Mouse (Mus musculus) intestine, embryonic 15.5 days (tissue): ENCODE results near the gene 4930426L09Rik. TPM values are rescaled to one million over a fixed set of nuclear protein-coding genes. Genes with fewer than 3 reads are reported as not detected.
A peak's percentile ranks its signal among the peaks of the same experiment; 100 is the strongest.
"Not testable (repeated sequence)": the region's sequence is repeated elsewhere in the genome, so short reads cannot be mapped to it uniquely, and the experiment has no call there.

ENCODE experiments used
- ATAC-seq: fragments of 200-750 bp; cut with Nextera tagmentation; 2 replicates; pipeline ENCODE4 v1.8.0; 2017; ENCODE audit warnings: moderate TSS enrichment, moderate library complexity
- H3K27ac ChIP-seq: fragments of 300-500 bp; sonication (generic); 2 replicates; pipeline ENCODE4 v1.5.1; 2015; ENCODE audit warnings: mild to moderate bottlenecking, inconsistent platforms
- H3K27me3 ChIP-seq: fragments of 300-500 bp; sonication (generic); replicated peaks from 2 replicates; pipeline ENCODE4 v1.6.1; 2015; ENCODE audit warnings: inconsistent platforms
- H3K36me3 ChIP-seq: fragments of 300-500 bp; sonication (generic); 2 replicates; pipeline ENCODE4 v1.6.1; 2015; ENCODE audit warnings: inconsistent platforms
- H3K4me1 ChIP-seq: fragments of 300-500 bp; sonication (generic); replicated peaks from 2 replicates; pipeline ENCODE4 v1.6.1; 2015; ENCODE audit warnings: inconsistent platforms
- H3K4me2 ChIP-seq: fragments of 300-500 bp; sonication (generic); replicated peaks from 2 replicates; pipeline ENCODE4 v1.6.1; 2015; ENCODE audit warnings: mild to moderate bottlenecking, inconsistent platforms
- H3K4me3 ChIP-seq: fragments of 300-500 bp; sonication (generic); replicated peaks from 2 replicates; pipeline ENCODE4 v1.5.1; 2015; ENCODE audit warnings: inconsistent platforms
- H3K9ac ChIP-seq: fragments of 300-500 bp; sonication (generic); 2 replicates; pipeline ENCODE4 v1.6.1; 2015; ENCODE audit warnings: inconsistent platforms
- H3K9me3 ChIP-seq: fragments of 300-500 bp; sonication (generic); 2 replicates; pipeline ENCODE4 v1.6.1; 2016; ENCODE audit warnings: inconsistent platforms
- WGBS: fragments of 180-500 bp; shearing (Covaris S2); methylation state at CpG from one replicate; pipeline ENCODE4 v1.1.7; 2015; 5-methylcytosine and 5-hydroxymethylcytosine counted together
- polyA plus RNA-seq: library from polyadenylated mRNA; unstranded; fragments of >200 nt; fragmentation: Nextera tagmentation; extraction: Ambion mirVana; gene quantifications from 2 replicates; pipeline ENCODE4 v1.2.1, GENCODE M21; 2015

4930426L09Rik gene
- polyA plus RNA-seq, 1 experiment from 2014 or later, result 0.31 TPM

GRCm38 (mm10) chr2:18996451-18997211 is 1.5 kb upstream of the 4930426L09Rik start:
- 0 out of 2 replicates have a peak overlapping the region, but pooled peaks have one; percentile 95 for H3K27ac ChIP-seq
- no peaks in the 10 kb centered on the region for H3K36me3 ChIP-seq
- 0 out of 2 replicates have a peak, but pooled peaks cover 8% of the 10 kb centered on the region for H3K4me1 ChIP-seq
- H3K9me3 ChIP-seq, result no peaks in the 10 kb centered on the region
- peak overlapping the region; percentile 92 for H3K4me2 ChIP-seq
- peak overlapping the region; percentile 83 for H3K4me3 ChIP-seq
- WGBS, result under 1% methylated on average over 25 of the region's 25 CpGs
- ATAC-seq, result no peak
- H3K27me3 ChIP-seq, result no peaks in the 10 kb centered on the region
- peak overlapping the region; percentile 80 for H3K9ac ChIP-seq

GRCm38 (mm10) chr2:18997387-18997971 is 664 bp upstream of the 4930426L09Rik start:
- Histone ChIP-seq H3K4me3 (peak overlapping the region; percentile 83), H3K4me2 (peak overlapping the region; percentile 92), H3K27me3 (no peaks in the 10 kb centered on the region), H3K9me3 (no peaks in the 10 kb centered on the region), H3K36me3 (no peaks in the 10 kb centered on the region), H3K9ac (peak overlapping the region; percentile 80), H3K27ac (peak overlapping the region; percentile 95), H3K4me1 (0 out of 2 replicates have a peak, but pooled peaks cover 8% of the 10 kb centered on the region)
- under 1% methylated on average over 46 of the region's 46 CpGs for WGBS
- ATAC-seq, result peak; percentile 78

DNA sequence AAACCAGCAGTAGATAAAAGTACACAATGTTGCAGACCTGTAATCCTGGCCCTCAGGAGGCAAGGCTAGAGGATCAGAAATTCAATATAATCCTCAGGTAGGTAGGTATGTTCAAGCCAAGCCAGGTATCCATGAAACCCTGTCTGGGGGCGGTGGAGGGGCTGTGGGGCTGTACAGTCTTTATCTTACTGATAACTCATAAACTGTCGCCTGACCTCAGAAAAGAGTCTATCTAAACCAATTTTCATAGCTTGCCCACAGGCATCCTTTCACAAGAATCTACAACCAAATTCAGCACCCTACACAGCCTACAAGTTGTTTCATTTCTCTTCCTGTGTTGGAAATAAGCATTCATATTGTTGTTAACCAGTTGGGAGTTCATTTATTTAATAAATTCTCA is 1.3 kb downstream of the 4930426L09Rik start:
- 0 out of 2 replicates have a peak, but pooled peaks cover 5% of the 10 kb centered on the region for H3K4me1 ChIP-seq
- WGBS, result 87% methylated on average over 2 of the region's 2 CpGs
- ATAC-seq, result no peak

DNA sequence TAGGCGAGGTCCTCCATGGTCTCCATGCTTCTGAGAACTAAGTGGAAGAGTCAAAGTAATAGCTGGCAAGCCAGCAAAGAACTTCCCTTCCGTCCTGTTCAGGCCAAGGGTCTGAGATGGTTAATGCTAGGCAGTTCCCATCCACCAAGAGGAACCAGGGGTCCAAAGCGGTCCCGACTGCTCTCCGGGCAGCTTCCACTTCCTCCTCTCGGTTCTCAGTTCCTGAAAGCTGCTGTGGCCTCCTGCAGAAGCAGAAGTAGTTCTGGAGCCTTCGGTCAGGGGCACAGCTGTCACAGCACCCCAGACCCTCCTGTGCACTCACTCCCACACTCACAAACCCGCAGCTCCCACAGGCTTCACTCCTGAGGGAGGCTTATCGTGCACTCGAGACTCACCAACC is 6.7 kb downstream of the 4930426L09Rik start:
- H3K27ac ChIP-seq, result no peak overlapping the region
- no peaks in the 10 kb centered on the region for H3K9me3 ChIP-seq
- H3K4me2 ChIP-seq, result no peak overlapping the region
- ATAC-seq, result no peak
- H3K9ac ChIP-seq, result no peak overlapping the region
- no peak overlapping the region for H3K4me3 ChIP-seq
- no peaks in the 10 kb centered on the region for H3K4me1 ChIP-seq
- no peaks in the 10 kb centered on the region for H3K36me3 ChIP-seq
- 81% methylated on average over 10 of the region's 10 CpGs for WGBS
- H3K27me3 ChIP-seq, result no peaks in the 10 kb centered on the region

More for the DNA sequence above, 1.3 kb downstream of the 4930426L09Rik start:
- Histone ChIP-seq H3K27me3 (no peaks in the 10 kb centered on the region), H3K36me3 (no peaks in the 10 kb centered on the region), H3K9me3 (no peaks in the 10 kb centered on the region), H3K9ac (no peak overlapping the region), H3K27ac (no peak overlapping the region), H3K4me2 (no peak overlapping the region), H3K4me3 (no peak overlapping the region)

- H3K4me3 ChIP-seq, result no peak overlapping the region
- H3K4me2 ChIP-seq, result no peak overlapping the region
- no peak for ATAC-seq
- no peaks in the 10 kb centered on the region for H3K36me3 ChIP-seq
- H3K27me3 ChIP-seq, result no peaks in the 10 kb centered on the region
- H3K9ac ChIP-seq, result no peak overlapping the region
- WGBS, result 87% methylated on average over 7 of the region's 7 CpGs
- H3K9me3 ChIP-seq, result no peaks in the 10 kb centered on the region
- H3K4me1 ChIP-seq, result no peaks in the 10 kb centered on the region
- H3K27ac ChIP-seq, result no peak overlapping the region
Observed at GRCm38 (mm10) chr2:19006124-19006523, 8.0 kb downstream of the 4930426L09Rik start.

GRCm38 (mm10) chr2:19007580-19007979 is 9.4 kb downstream of the 4930426L09Rik start:
- H3K9ac ChIP-seq, result no peak overlapping the region
- no peaks in the 10 kb centered on the region for H3K4me1 ChIP-seq
- ATAC-seq, result no peak
- no peaks in the 10 kb centered on the region for H3K36me3 ChIP-seq
- no peak overlapping the region for H3K27ac ChIP-seq
- H3K4me2 ChIP-seq, result no peak overlapping the region
- H3K9me3 ChIP-seq, result no peaks in the 10 kb centered on the region
- no peak overlapping the region for H3K4me3 ChIP-seq
- no peaks in the 10 kb centered on the region for H3K27me3 ChIP-seq
- WGBS, result 75% methylated on average over 4 of the region's 4 CpGs

DNA sequence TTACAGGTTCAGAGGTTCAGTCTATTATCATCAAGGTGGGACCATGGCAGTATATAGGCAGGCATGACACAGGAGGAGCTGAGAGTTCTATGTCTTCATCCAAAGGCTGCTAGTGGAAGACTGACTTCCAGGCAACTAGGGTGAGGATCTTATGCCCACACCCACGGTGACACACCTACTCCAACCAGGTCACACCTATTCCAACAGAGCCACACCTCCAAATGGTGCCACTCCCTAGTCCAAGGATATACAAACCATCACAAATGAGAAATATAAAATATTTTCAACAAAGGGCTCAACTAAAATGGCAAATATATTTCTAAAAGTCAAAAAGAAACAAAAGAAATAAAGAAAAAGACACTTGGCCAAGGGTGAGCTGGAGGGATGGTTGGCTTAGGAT is 12.4 kb downstream of the 4930426L09Rik start:
- H3K4me2 ChIP-seq, H3K4me1 ChIP-seq, H3K27ac ChIP-seq, ATAC-seq, H3K9ac ChIP-seq, H3K36me3 ChIP-seq, H3K4me3 ChIP-seq, H3K27me3 ChIP-seq, H3K9me3 ChIP-seq: not testable (repeated sequence)
- 56% methylated on average over 1 of the region's 1 CpGs for WGBS

DNA sequence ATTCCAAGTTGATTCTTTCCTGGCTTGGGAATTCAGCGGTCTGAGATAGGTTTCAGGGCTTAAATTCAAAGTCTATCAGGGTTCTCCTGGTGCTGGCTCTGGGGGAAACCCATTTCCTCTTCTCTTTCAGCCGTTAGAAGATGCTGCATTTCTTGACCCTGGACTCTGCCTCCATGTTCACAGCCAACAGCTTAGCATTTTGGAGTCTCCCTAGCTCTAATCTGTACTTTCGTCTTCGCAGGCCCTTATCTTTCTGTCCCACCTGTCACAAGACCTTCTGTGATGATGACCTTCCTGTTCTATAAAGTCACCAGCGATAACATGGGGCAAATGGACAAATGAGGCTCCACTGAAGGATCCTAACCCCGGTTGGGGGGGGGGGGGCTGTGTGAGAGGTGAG is 13.3 kb downstream of the 4930426L09Rik start:
- no peak overlapping the region for H3K4me3 ChIP-seq
- peak; percentile 47; the same call in 1 of the 2 replicates for ATAC-seq

GRCm38 (mm10) chr2:19016348-19016747 is 18.2 kb downstream of the 4930426L09Rik start:
- Histone ChIP-seq H3K9me3 (no peaks in the 10 kb centered on the region), H3K27ac (no peak overlapping the region), H3K9ac (no peak overlapping the region), H3K27me3 (no peaks in the 10 kb centered on the region), H3K36me3 (no peaks in the 10 kb centered on the region), H3K4me3 (no peak overlapping the region), H3K4me1 (no peaks in the 10 kb centered on the region), H3K4me2 (no peak overlapping the region)
- ATAC-seq, result no peak
- WGBS, result 75% methylated on average over 5 of the region's 5 CpGs

More for the DNA sequence above, 13.3 kb downstream of the 4930426L09Rik start:
- no peaks in the 10 kb centered on the region for H3K27me3 ChIP-seq
- no peaks in the 10 kb centered on the region for H3K36me3 ChIP-seq
- no peak overlapping the region for H3K4me2 ChIP-seq
- H3K9ac ChIP-seq, result no peak overlapping the region
- 76% methylated on average over 6 of the region's 6 CpGs for WGBS
- H3K4me1 ChIP-seq, result no peaks in the 10 kb centered on the region
- no peaks in the 10 kb centered on the region for H3K9me3 ChIP-seq
- H3K27ac ChIP-seq, result no peak overlapping the region

GRCm38 (mm10) chr2:19016839-19017238 is 18.7 kb downstream of the 4930426L09Rik start:
- H3K4me3 ChIP-seq, result no peak overlapping the region
- no peaks in the 10 kb centered on the region for H3K36me3 ChIP-seq
- H3K9ac ChIP-seq, result no peak overlapping the region
- H3K27ac ChIP-seq, result no peak overlapping the region
- H3K4me2 ChIP-seq, result no peak overlapping the region
- H3K4me1 ChIP-seq, result no peaks in the 10 kb centered on the region
- H3K9me3 ChIP-seq, result no peaks in the 10 kb centered on the region
- 44% methylated on average over 1 of the region's 1 CpGs for WGBS
- ATAC-seq, result no peak; the same call in 1 of the 2 replicates
- no peaks in the 10 kb centered on the region for H3K27me3 ChIP-seq

DNA sequence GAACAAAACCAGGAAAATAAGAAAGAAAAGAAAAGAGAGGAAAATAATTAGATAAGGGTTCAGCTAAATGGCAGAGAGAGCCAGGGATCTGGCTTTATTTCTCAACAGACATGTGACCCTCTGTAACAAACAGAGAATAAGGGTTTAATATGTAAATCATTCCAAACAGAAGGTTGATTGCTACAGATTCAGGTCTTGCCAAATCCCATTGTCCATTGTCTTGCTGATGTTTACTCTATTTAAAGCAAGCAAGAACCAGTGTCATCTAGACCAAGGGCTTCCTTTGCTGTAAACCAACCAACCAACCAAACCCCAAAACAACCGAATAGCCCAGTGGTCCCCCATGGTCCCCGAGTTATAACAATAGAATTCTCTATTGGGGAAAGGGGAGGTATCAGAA is 19.9 kb downstream of the 4930426L09Rik start:
- no peak overlapping the region for H3K4me2 ChIP-seq
- H3K4me3 ChIP-seq, result no peak overlapping the region
- no peaks in the 10 kb centered on the region for H3K36me3 ChIP-seq
- H3K4me1 ChIP-seq, result no peaks in the 10 kb centered on the region
- H3K9me3 ChIP-seq, result no peaks in the 10 kb centered on the region
- no peak overlapping the region for H3K27ac ChIP-seq
- 64% methylated on average over 2 of the region's 2 CpGs for WGBS
- no peak overlapping the region for H3K9ac ChIP-seq
- no peaks in the 10 kb centered on the region for H3K27me3 ChIP-seq
- ATAC-seq, result no peak

GRCm38 (mm10) chr2:19024807-19025206 is 26.7 kb downstream of the 4930426L09Rik start:
- Histone ChIP-seq H3K27me3 (no peaks in the 10 kb centered on the region), H3K4me3 (no peak overlapping the region), H3K9ac (no peak overlapping the region), H3K27ac (no peak overlapping the region), H3K4me1 (no peaks in the 10 kb centered on the region), H3K4me2 (no peak overlapping the region), H3K36me3 (no peaks in the 10 kb centered on the region), H3K9me3 (no peaks in the 10 kb centered on the region)
- no peak for ATAC-seq
- 59% methylated on average over 2 of the region's 2 CpGs for WGBS
